Mouse (Mus musculus) hindbrain, postnatal 0 days (tissue): ENCODE measurements around the gene Pou2af1. TPM values are rescaled to one million over a fixed set of nuclear protein-coding genes. Genes with fewer than 3 reads are reported as not detected.
A peak's percentile ranks its signal among the peaks of the same experiment; 100 is the strongest.

Source experiments
- ATAC-seq: fragments of 200-750 bp; cut with Nextera tagmentation; 2 replicates; pipeline ENCODE4 v1.8.0; 2017; ENCODE audit warnings: mild to moderate bottlenecking, moderate TSS enrichment, moderate library complexity
- DNase-seq: peaks from one replicate; pipeline ENCODE4 v3.0.0-alpha.2; 2015; ENCODE audit warnings: low spot score
- H3K27ac ChIP-seq: fragments of 300-500 bp; sonication (generic); 2 replicates; pipeline ENCODE4 v1.5.1; 2014; ENCODE audit warnings: mild to moderate bottlenecking
- H3K27me3 ChIP-seq: fragments of 300-500 bp; sonication (generic); 2 replicates; pipeline ENCODE4 v1.6.1; 2014; ENCODE audit warnings: low read length, mixed read lengths; ENCODE audit not compliant: insufficient read depth
- H3K36me3 ChIP-seq: fragments of 300-500 bp; sonication (generic); 2 replicates; pipeline ENCODE4 v1.6.1; 2014; ENCODE audit warnings: low read length, mixed read lengths; ENCODE audit not compliant: insufficient read depth
- H3K4me1 ChIP-seq: fragments of 300-500 bp; sonication (generic); 2 replicates; pipeline ENCODE4 v1.6.1; 2014; ENCODE audit warnings: antibody characterized with exemption, low read length, mixed read lengths; ENCODE audit not compliant: insufficient read depth
- H3K4me2 ChIP-seq: fragments of 300-500 bp; sonication (generic); 2 replicates; pipeline ENCODE4 v1.6.1; 2014; ENCODE audit warnings: low read depth, mild to moderate bottlenecking, low read length, moderate library complexity, mixed read lengths
- H3K4me3 ChIP-seq: fragments of 300-500 bp; sonication (generic); 2 replicates; pipeline ENCODE4 v1.5.1; 2014; ENCODE audit warnings: low read length
- H3K9ac ChIP-seq: fragments of 300-500 bp; sonication (generic); replicated peaks from 2 replicates; pipeline ENCODE4 v1.6.1; 2014; ENCODE audit warnings: mild to moderate bottlenecking, low read length, moderate library complexity, mixed read lengths
- H3K9me3 ChIP-seq: fragments of 300-500 bp; sonication (generic); 2 replicates; pipeline ENCODE4 v1.6.1; 2016; ENCODE audit warnings: low read length, mixed read lengths
- CTCF ChIP-seq: IDR thresholded peaks from 2 replicates; pipeline ENCODE4 v1.5.1; 2016; ENCODE audit warnings: antibody characterized with exemption, control low read depth, low read depth
- WGBS: fragments of 180-500 bp; shearing (Covaris S2); extraction: QIAGEN DNeasy Blood & Tissue Kit; methylation state at CpG from one replicate; pipeline ENCODE4 v1.1.7; 2014; 5-methylcytosine and 5-hydroxymethylcytosine counted together
- polyA plus RNA-seq: library from polyadenylated mRNA; unstranded; fragments of >200 nt; fragmentation: Nextera tagmentation; extraction: Ambion mirVana; gene quantifications from 2 replicates; pipeline ENCODE4 v1.2.1, GENCODE M21; 2015
- total RNA-seq: library from RNA; depleted of rRNA; stranded (reverse); fragments of >200 nt; gene quantifications from 2 replicates; pipeline ENCODE4 v1.2.3, GENCODE M21; 2014; rRNA removed

The Pou2af1 gene
- total RNA-seq (0.18 and 0.37 TPM in 2 replicates), polyA plus RNA-seq (0.20 and 0.23 TPM in 2 replicates)

- H3K36me3 ChIP-seq: no peaks in the 10 kb centered on the region
- H3K4me2 ChIP-seq: no peak within 1 kb of the TSS
- H3K9me3 ChIP-seq: no peaks in the 10 kb centered on the region
- H3K4me1 ChIP-seq: no peaks in the 10 kb centered on the region
- ATAC-seq: no peak
- no peak within 1 kb of the TSS for H3K27ac ChIP-seq
- DNase-seq: no peak
- no peak within 1 kb of the TSS for H3K4me3 ChIP-seq
- no peaks in the 10 kb centered on the region for H3K27me3 ChIP-seq
- no peak within 1 kb of the TSS for H3K9ac ChIP-seq
- TF ChIP-seq CTCF: no peak
- 81% methylated on average over 20 of the region's 20 CpGs for WGBS
Measured at GRCm38 (mm10) chr9:51213023-51213728, at the start of gene Pou2af1. Gene Pou2af1, plus strand, starts transcription at chr9:51213708.

- no peak overlapping the region for H3K9ac ChIP-seq
- no peaks in the 10 kb centered on the region for H3K4me1 ChIP-seq
- 69% methylated on average over 5 of the region's 5 CpGs for WGBS
- ATAC-seq (no peak), DNase-seq (no peak)
- no peak overlapping the region for H3K27ac ChIP-seq
- H3K36me3 ChIP-seq: no peaks in the 10 kb centered on the region
- TF ChIP-seq CTCF: peak; percentile 32; the same call in 1 of the 2 replicates
- no peak overlapping the region for H3K4me2 ChIP-seq
- no peak overlapping the region for H3K4me3 ChIP-seq
- no peaks in the 10 kb centered on the region for H3K9me3 ChIP-seq
- no peaks in the 10 kb centered on the region for H3K27me3 ChIP-seq
Measured at GRCm38 (mm10) chr9:51163989-51164388, 49.5 kb upstream of the Pou2af1 start.

GRCm38 (mm10) chr9:51165312-51166180, 48.0 kb upstream of the Pou2af1 start, which contains the start of gene Gm32742:
Gene Gm32742, minus strand, starts transcription at chr9:51165517.
- H3K4me3 ChIP-seq: no peak within 1 kb of the TSS
- H3K36me3 ChIP-seq: no peaks in the 10 kb centered on the region
- H3K9me3 ChIP-seq: no peaks in the 10 kb centered on the region
- no peak within 1 kb of the TSS for H3K9ac ChIP-seq
- no peaks in the 10 kb centered on the region for H3K4me1 ChIP-seq
- peak; percentile 50; the same call in 1 of the 2 replicates for ATAC-seq
- H3K4me2 ChIP-seq: no peak within 1 kb of the TSS
- peak; percentile 26 for DNase-seq
- no peak for TF ChIP-seq CTCF
- no peak within 1 kb of the TSS for H3K27ac ChIP-seq
- no peaks in the 10 kb centered on the region for H3K27me3 ChIP-seq
- WGBS: 41% methylated on average over 6 of the region's 6 CpGs

GRCm38 (mm10) chr9:51167954-51168353, 45.6 kb upstream of the Pou2af1 start:
- DNase-seq (no peak), ATAC-seq (no peak)
- H3K36me3 ChIP-seq: no peaks in the 10 kb centered on the region
- TF ChIP-seq CTCF: no peak
- no peak overlapping the region for H3K4me2 ChIP-seq
- no peak overlapping the region for H3K9ac ChIP-seq
- H3K9me3 ChIP-seq: no peaks in the 10 kb centered on the region
- WGBS: 44% methylated on average over 11 of the region's 11 CpGs
- no peaks in the 10 kb centered on the region for H3K27me3 ChIP-seq
- H3K4me3 ChIP-seq: no peak overlapping the region
- H3K27ac ChIP-seq: no peak overlapping the region
- H3K4me1 ChIP-seq: no peaks in the 10 kb centered on the region

GRCm38 (mm10) chr9:51168698-51169097, 44.8 kb upstream of the Pou2af1 start:
- Histone ChIP-seq H3K27me3 (no peaks in the 10 kb centered on the region), H3K36me3 (no peaks in the 10 kb centered on the region), H3K27ac (no peak overlapping the region), H3K4me1 (no peaks in the 10 kb centered on the region), H3K9ac (no peak overlapping the region), H3K9me3 (no peaks in the 10 kb centered on the region), H3K4me3 (no peak overlapping the region), H3K4me2 (no peak overlapping the region)
- WGBS: 84% methylated on average over 5 of the region's 5 CpGs
- ATAC-seq: no peak
- DNase-seq: no peak
- TF ChIP-seq CTCF: no peak

GRCm38 (mm10) chr9:51169133-51169532, 44.4 kb upstream of the Pou2af1 start:
- Histone ChIP-seq H3K4me2 (no peak overlapping the region), H3K36me3 (no peaks in the 10 kb centered on the region), H3K4me3 (no peak overlapping the region), H3K9me3 (no peaks in the 10 kb centered on the region), H3K9ac (no peak overlapping the region), H3K27ac (no peak overlapping the region), H3K4me1 (no peaks in the 10 kb centered on the region), H3K27me3 (no peaks in the 10 kb centered on the region)
- TF ChIP-seq CTCF: no peak
- WGBS: 84% methylated on average over 7 of the region's 7 CpGs
- no peak for DNase-seq
- no peak for ATAC-seq
